ENCODE assay signal across 13 mouse cellular contexts in the genomic region with DNA sequence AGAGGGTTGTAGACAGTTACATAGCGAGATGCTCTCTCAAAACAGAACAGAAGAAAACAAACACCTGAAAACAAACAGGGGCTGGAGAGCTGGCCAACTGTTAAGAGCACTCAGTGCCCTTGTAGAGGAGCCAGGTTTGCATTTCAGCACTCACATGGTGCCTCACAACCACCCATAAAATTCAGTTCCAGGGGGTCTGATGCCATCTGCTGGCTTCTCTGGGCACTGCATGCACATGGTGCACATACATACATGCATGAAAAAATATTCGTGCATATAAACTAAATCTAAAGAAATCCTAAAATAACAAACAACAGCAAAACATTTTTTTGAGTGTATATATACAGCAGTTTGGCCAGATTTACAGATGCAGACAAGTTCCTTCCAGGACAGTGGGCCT.
A peak's percentile ranks its signal among the peaks of the same experiment; 100 is the strongest.
DNase-seq lines count a peak whose midpoint lies in the region; ATAC-seq and TF ChIP-seq lines count a peak whose summit lies in the region.
"Had no signal": no experiment of that assay in that cellular context is flagged by ENCODE, and none has a peak within 500 bp of the region (broad histone marks: within the 10 kb centered on the region; RNA-seq: fewer than 3 reads in every experiment).

No protein-coding gene starts in this region.

- no peak overlapping the region for H3K4me3 ChIP-seq in kidney, adult 2 months (ENCODE audit: insufficient read depth, low read depth, low read length)
- no peak overlapping the region for H3K4me3 ChIP-seq in testis, adult 2 months (ENCODE audit: control insufficient read depth, low read depth, low read length)
- H3K4me3 ChIP-seq in MEL (ENCODE audit: control insufficient read depth in 1 of 2, insufficient read depth in 1 of 2, low read depth in 2 of 2, low read length in 2 of 2) = no peak overlapping the region
- H3K4me3 ChIP-seq in midbrain, embryonic 15.5 days = no peak overlapping the region
- H3K4me3 ChIP-seq: erythroblast, embryonic 14.5 days; hindbrain, embryonic 13.5 days; limb, embryonic 12.5 days had no signal

- no peak for DNase-seq in kidney, adult 2 months
- DNase-seq in kidney, postnatal 36 days = no peak
- DNase-seq in testis, postnatal 10 days (ENCODE audit: low spot score) = no peak
- DNase-seq in MEL (ENCODE audit: low read depth, low spot score) = peak; percentile 75
- DNase-seq in splenic B cell, adult 2 months (ENCODE audit: low read depth, low spot score) = peak; percentile 35
- DNase-seq: adrenal gland, adult 8-10 months; spleen, adult 18-20 months had no signal

- ATAC-seq in midbrain, embryonic 15.5 days (replicated peaks) = no peak

- H3K27me3 ChIP-seq in kidney, adult 2 months (replicated peaks; ENCODE audit: control insufficient read depth, insufficient read depth, low read length) = no peaks in the 10 kb centered on the region
- H3K27me3 ChIP-seq in testis, adult 2 months (ENCODE audit: control insufficient read depth, insufficient read depth, low read length) = no peaks in the 10 kb centered on the region
- no peaks in the 10 kb centered on the region for H3K27me3 ChIP-seq in MEL (ENCODE audit: control insufficient read depth in 1 of 2, insufficient read depth in 2 of 2, low read length in 2 of 2)
- H3K27me3 ChIP-seq in splenic B cell, adult 2 months (ENCODE audit: control insufficient read depth, insufficient read depth, low read length, poor library complexity, severe bottlenecking) = no peaks in the 10 kb centered on the region
- no peaks in the 10 kb centered on the region for H3K27me3 ChIP-seq in midbrain, embryonic 15.5 days (replicated peaks)
- H3K27me3 ChIP-seq: hindbrain, embryonic 13.5 days had no signal

- TF ChIP-seq EP300 in MEL (IDR thresholded peaks at IDR 0.05; ENCODE audit: low read depth in 1 of 2, low read length in 2 of 2) = no peak

- WGBS in kidney, adult 2 months = 96% methylated on average over 2 of the region's 2 CpGs
- 99% methylated on average over 2 of the region's 2 CpGs for WGBS in midbrain, embryonic 15.5 days

- TF ChIP-seq POLR2A in kidney, adult 2 months (IDR thresholded peaks at IDR 0.05; ENCODE audit: low read depth, low read length) = no peak
- no peak for TF ChIP-seq POLR2A in testis, adult 2 months (IDR thresholded peaks at IDR 0.05; ENCODE audit: control insufficient read depth, low read depth, low read length)
- no peak for TF ChIP-seq POLR2A in MEL (IDR thresholded peaks at IDR 0.05; ENCODE audit: control insufficient read depth in 1 of 2, insufficient read depth in 1 of 2, low read depth in 1 of 2, low read length in 2 of 2, poor library complexity in 1 of 2)

- no peak overlapping the region for H3K4me2 ChIP-seq in midbrain, embryonic 15.5 days
- H3K4me2 ChIP-seq: hindbrain, embryonic 13.5 days; limb, embryonic 12.5 days had no signal

- H3K27ac ChIP-seq in kidney, adult 2 months (ENCODE audit: insufficient read depth, low read depth, low read length) = no peak overlapping the region
- no peak overlapping the region for H3K27ac ChIP-seq in testis, adult 2 months (ENCODE audit: control insufficient read depth, insufficient read depth, low read depth, low read length)
- H3K27ac ChIP-seq in MEL (ENCODE audit: control insufficient read depth, low read depth, low read length) = peak overlapping the region; percentile 2; the same call in 1 of the 2 replicates
- no peak overlapping the region for H3K27ac ChIP-seq in midbrain, embryonic 15.5 days
- H3K27ac ChIP-seq: hindbrain, embryonic 13.5 days; limb, embryonic 12.5 days; macrophage had no signal

- no peak overlapping the region for H3K9ac ChIP-seq in MEL (ENCODE audit: control insufficient read depth, low read depth, low read length, poor library complexity, severe bottlenecking)
- no peak overlapping the region for H3K9ac ChIP-seq in midbrain, embryonic 15.5 days
- H3K9ac ChIP-seq: hindbrain, embryonic 13.5 days; limb, embryonic 12.5 days had no signal

- peak; percentile 29; the same call in 1 of the 2 replicates for TF ChIP-seq CTCF in kidney, adult 2 months (conservative IDR thresholded peaks at IDR 0.05; ENCODE audit: insufficient read depth, insufficient read length, low read depth, low read length)
- TF ChIP-seq CTCF in testis, adult 2 months (IDR thresholded peaks at IDR 0.05; ENCODE audit: control insufficient read depth, insufficient read depth, insufficient replicate concordance, low read depth, low read length) = peak; percentile 39; the same call in 1 of the 2 replicates
- peak; percentile 83 to 92 (median 85) for TF ChIP-seq CTCF in MEL (IDR thresholded peaks at IDR 0.05 in 2 of 3, conservative IDR thresholded peaks at IDR 0.05 in 1 of 3; ENCODE audit: control insufficient read depth in 1 of 3, insufficient read depth in 1 of 3, low read depth in 2 of 3, low read length in 3 of 3, poor library complexity in 1 of 3, severe bottlenecking in 1 of 3)

- no peaks in the 10 kb centered on the region for H3K36me3 ChIP-seq in kidney, adult 2 months (ENCODE audit: control insufficient read depth, insufficient read depth, low read length)
- H3K36me3 ChIP-seq in testis, adult 2 months (ENCODE audit: control insufficient read depth, insufficient read depth, low read length) = no peaks in the 10 kb centered on the region; the same call in 1 of the 2 replicates
- H3K36me3 ChIP-seq in MEL (ENCODE audit: control insufficient read depth in 1 of 2, insufficient read depth in 2 of 2, low read length in 2 of 2) = peaks cover 0 to 16% of the 10 kb centered on the region in 2 experiments; a peak in 2 of 4 replicates
- H3K36me3 ChIP-seq in splenic B cell, adult 2 months (ENCODE audit: control insufficient read depth, insufficient read depth, low read length, poor library complexity, severe bottlenecking) = no peaks in the 10 kb centered on the region
- H3K36me3 ChIP-seq in midbrain, embryonic 15.5 days (replicated peaks) = no peaks in the 10 kb centered on the region
- H3K36me3 ChIP-seq: limb, embryonic 12.5 days had no signal

- H3K9me3 ChIP-seq in MEL (replicated peaks; ENCODE audit: insufficient read depth, low read length) = no peaks in the 10 kb centered on the region
- H3K9me3 ChIP-seq in midbrain, embryonic 15.5 days = no peaks in the 10 kb centered on the region
- H3K9me3 ChIP-seq: hindbrain, embryonic 13.5 days had no signal

- no peaks in the 10 kb centered on the region for H3K4me1 ChIP-seq in kidney, adult 2 months (ENCODE audit: control insufficient read depth, insufficient read depth, low read length)
- no peaks in the 10 kb centered on the region for H3K4me1 ChIP-seq in testis, adult 2 months (ENCODE audit: control insufficient read depth, insufficient read depth, low read length)
- H3K4me1 ChIP-seq in MEL (ENCODE audit: control insufficient read depth in 1 of 2, insufficient read depth in 2 of 2, low read length in 2 of 2) = peaks cover 13 to 15% of the 10 kb centered on the region in 2 experiments
- H3K4me1 ChIP-seq in midbrain, embryonic 15.5 days = peaks cover 5% of the 10 kb centered on the region; the same call in 1 of the 2 replicates

- no peaks in the 10 kb centered on the region for H3K79me2 ChIP-seq in MEL (ENCODE audit: control insufficient read depth, insufficient read depth, low read length, poor library complexity)

- peak; percentile 76 for TF ChIP-seq RAD21 in MEL (IDR thresholded peaks at IDR 0.05; ENCODE audit: low read depth, low read length)

TF ChIP-seq in MEL, 35 proteins besides CTCF, POLR2A, EP300 and RAD21:
- TF ChIP-seq ZC3H11A (IDR thresholded peaks at IDR 0.05; ENCODE audit: low read depth, low read length) (peak; percentile 42), NRF1 (IDR thresholded peaks at IDR 0.05; ENCODE audit: insufficient read depth, low read depth, low read length, poor library complexity, severe bottlenecking) (no peak), POLR2AphosphoS5 (IDR thresholded peaks at IDR 0.05; ENCODE audit: borderline replicate concordance, low read depth, low read length) (no peak), SMC3 (IDR thresholded peaks at IDR 0.05; ENCODE audit: low read depth, low read length) (peak; percentile 88), MYC (IDR thresholded peaks at IDR 0.05; ENCODE audit: low read depth, low read length) (no peak; the same call in 1 of the 2 replicates), MEF2A (IDR thresholded peaks at IDR 0.05; ENCODE audit: extremely low read depth, insufficient replicate concordance, low read depth, low read length, poor library complexity, severe bottlenecking) (no peak), HCFC1 (IDR thresholded peaks at IDR 0.05; ENCODE audit: low read depth, low read length) (no peak), MXI1 (IDR thresholded peaks at IDR 0.05; ENCODE audit: low read depth, low read length) (no peak), BHLHE40 (IDR thresholded peaks at IDR 0.05; ENCODE audit: borderline replicate concordance, low read depth, low read length) (no peak), TBP (IDR thresholded peaks at IDR 0.05; ENCODE audit: low read depth, low read length) (0 out of 2 replicates have a peak, but pooled peaks have one; percentile 13)

Comparison
In these comparisons a context has a peak if more than half of its experiments do, and no peak if none do; other contexts are left out.
1. DNase-seq: peak in MEL (single experiment) and splenic B cell, adult 2 months (single experiment); none in kidney, adult 2 months (single experiment), kidney, postnatal 36 days (0 of 2) and testis, postnatal 10 days (single experiment).
2. CTCF ChIP-seq: peak in every context shown above with its lines; median percentile 85 in MEL; 39 in testis, adult 2 months; 29 in kidney, adult 2 months.